Mouse (Mus musculus) limb, embryonic 15.5 days (tissue): ENCODE results near the gene Olfr749. TPM values are rescaled to one million over a fixed set of nuclear protein-coding genes. Genes with fewer than 3 reads are reported as not detected.

Source experiments
- ATAC-seq: fragments of 200-750 bp; cut with Nextera tagmentation; 2 replicates; pipeline ENCODE4 v1.8.0; 2017; ENCODE audit warnings: low read depth, moderate TSS enrichment; ENCODE audit not compliant: insufficient number of reproducible peaks, low FRiP score, low TSS enrichment
- H3K27ac ChIP-seq: fragments of 300-500 bp; sonication (generic); 2 replicates; pipeline ENCODE4 v1.5.1; 2015; ENCODE audit warnings: moderate library complexity, mild to moderate bottlenecking, inconsistent platforms
- H3K27me3 ChIP-seq: fragments of 300-500 bp; sonication (generic); 2 replicates; pipeline ENCODE4 v1.6.1; 2015; ENCODE audit warnings: inconsistent platforms
- H3K36me3 ChIP-seq: fragments of 300-500 bp; sonication (generic); 2 replicates; pipeline ENCODE4 v1.6.1; 2015; ENCODE audit warnings: inconsistent platforms
- H3K4me1 ChIP-seq: fragments of 300-500 bp; sonication (generic); 2 replicates; pipeline ENCODE4 v1.6.1; 2015; ENCODE audit warnings: inconsistent platforms
- H3K4me2 ChIP-seq: fragments of 300-500 bp; sonication (generic); 2 replicates; pipeline ENCODE4 v1.6.1; 2015; ENCODE audit warnings: mild to moderate bottlenecking, inconsistent platforms
- H3K4me3 ChIP-seq: fragments of 300-500 bp; sonication (generic); 2 replicates; pipeline ENCODE4 v1.5.1; 2015; ENCODE audit warnings: mild to moderate bottlenecking, inconsistent platforms
- H3K9ac ChIP-seq: fragments of 300-500 bp; sonication (generic); 2 replicates; pipeline ENCODE4 v1.6.1; 2015; ENCODE audit warnings: inconsistent platforms
- H3K9me3 ChIP-seq: fragments of 300-500 bp; sonication (generic); 2 replicates; pipeline ENCODE4 v1.6.1; 2016; ENCODE audit warnings: inconsistent platforms
- WGBS: fragments of 180-500 bp; shearing (Covaris S2); methylation state at CpG from one replicate; pipeline ENCODE4 v1.1.7; 2015; 5-methylcytosine and 5-hydroxymethylcytosine counted together
- polyA plus RNA-seq: library from polyadenylated mRNA; unstranded; fragments of >200 nt; fragmentation: Nextera tagmentation; extraction: Ambion mirVana; gene quantifications from 2 replicates; pipeline ENCODE4 v1.2.1, GENCODE M21; 2015

The Olfr749 gene
- polyA plus RNA-seq, 1 experiment from 2014 or later = not detected

- 66% methylated on average over 1 of the region's 1 CpGs for WGBS
- Histone ChIP-seq H3K4me2 (no peak within 1 kb of the TSS), H3K27ac (no peak within 1 kb of the TSS), H3K4me3 (no peak within 1 kb of the TSS), H3K4me1 (no peaks in the 10 kb centered on the region), H3K27me3 (no peaks in the 10 kb centered on the region), H3K36me3 (no peaks in the 10 kb centered on the region), H3K9ac (no peak within 1 kb of the TSS), H3K9me3 (no peaks in the 10 kb centered on the region)
- ATAC-seq = no peak
Observed at GRCm38 (mm10) chr14:50707073-50707472, 37.8 kb downstream of the Olfr749 start, which contains the start of gene Olfr748. Olfr748 (plus strand) TSS chr14:50707373.

DNA sequence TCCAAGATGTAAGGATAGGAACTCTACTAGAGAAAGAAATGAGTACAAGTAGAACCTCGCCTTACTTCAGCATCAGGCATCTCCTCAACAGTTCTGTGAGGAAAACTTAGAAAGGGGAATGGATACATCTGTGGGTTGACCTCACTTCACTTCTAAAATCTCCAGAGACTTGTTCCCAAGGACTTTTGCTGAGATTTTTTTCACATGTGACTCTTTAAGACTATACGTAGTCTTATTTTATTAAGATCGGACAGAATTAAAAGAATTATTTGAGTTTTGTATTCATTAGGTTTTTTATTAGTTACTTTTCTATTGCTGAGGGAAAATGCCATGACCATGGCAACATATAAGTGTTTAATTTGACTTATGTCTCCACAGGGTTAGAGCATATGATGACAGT, 51.8 kb downstream of the Olfr749 start, which contains the start of gene Olfr747:
Gene Olfr747 (minus strand): TSS at position 101 of the 400 bp plus-strand sequence.
- H3K9me3 ChIP-seq = no peaks in the 10 kb centered on the region
- H3K4me1 ChIP-seq = no peaks in the 10 kb centered on the region
- no peak for ATAC-seq
- no peak within 1 kb of the TSS for H3K4me3 ChIP-seq
- H3K4me2 ChIP-seq = no peak within 1 kb of the TSS
- H3K27ac ChIP-seq = no peak within 1 kb of the TSS
- no peaks in the 10 kb centered on the region for H3K36me3 ChIP-seq
- WGBS = 84% methylated on average over 3 of the region's 3 CpGs
- no peak within 1 kb of the TSS for H3K9ac ChIP-seq
- H3K27me3 ChIP-seq = no peaks in the 10 kb centered on the region

Other genes with a start within 250 kb of the Olfr749 start
- gene Olfr742, start 241.5 kb downstream of the Olfr749 start, polyA plus RNA-seq = not detected in 2 replicates
- not detected in 2 replicates for gene Olfr743, start 223.3 kb downstream of the Olfr749 start, polyA plus RNA-seq
- not detected in 2 replicates for gene Olfr744, start 130.2 kb downstream of the Olfr749 start, polyA plus RNA-seq
- gene Olfr745, start 105.7 kb downstream of the Olfr749 start, polyA plus RNA-seq = not detected in 2 replicates
- gene Olfr746, start 98.0 kb downstream of the Olfr749 start, polyA plus RNA-seq = not detected in 2 replicates
- not detected in 2 replicates for gene Olfr747, start 51.9 kb downstream of the Olfr749 start, polyA plus RNA-seq
- gene Olfr748, start 37.7 kb downstream of the Olfr749 start, polyA plus RNA-seq = not detected in 2 replicates
- 59.8 and 63.1 TPM in 2 replicates for gene Ttc5, start 40.4 kb upstream of the Olfr749 start, polyA plus RNA-seq
- gene Ccnb1ip1, start 62.6 kb upstream of the Olfr749 start, polyA plus RNA-seq = not detected in 2 replicates
- gene Parp2, start 62.7 kb upstream of the Olfr749 start, polyA plus RNA-seq = 52.0 and 52.3 TPM in 2 replicates
- gene Tep1, start 125.5 kb upstream of the Olfr749 start, polyA plus RNA-seq = 5.0 and 6.2 TPM in 2 replicates
- 0.10 and 0.12 TPM in 2 replicates for gene Klhl33, start 152.4 kb upstream of the Olfr749 start, polyA plus RNA-seq
- 145 and 148 TPM in 2 replicates for gene Osgep, start 179.8 kb upstream of the Olfr749 start, polyA plus RNA-seq
- 188 TPM in 2 replicates for gene Apex1, start 179.9 kb upstream of the Olfr749 start, polyA plus RNA-seq
- gene Pip4p1, start 185.8 kb upstream of the Olfr749 start, polyA plus RNA-seq = 45.3 and 56.0 TPM in 2 replicates
- gene Pnp, start 186.0 kb upstream of the Olfr749 start, polyA plus RNA-seq = 52.0 and 54.8 TPM in 2 replicates
- not detected in 2 replicates for gene Gm49342, start 199.4 kb upstream of the Olfr749 start, polyA plus RNA-seq
- gene Pnp2, start 210.9 kb upstream of the Olfr749 start, polyA plus RNA-seq = 0.31 and 0.54 TPM in 2 replicates